Mouse (Mus musculus) liver, embryonic 14.5 days (tissue): Measurements from ENCODE around the gene Ppib.

Source experiments
- CTCF ChIP-seq: IDR thresholded peaks from 2 replicates; pipeline ENCODE4 v1.5.1; 2016; ENCODE audit warnings: antibody characterized with exemption, low read depth, control low read depth
- EP300 ChIP-seq: IDR thresholded peaks from 2 replicates; pipeline ENCODE4 v1.6.1; 2016; ENCODE audit warnings: antibody characterized with exemption, low read depth

DNA sequence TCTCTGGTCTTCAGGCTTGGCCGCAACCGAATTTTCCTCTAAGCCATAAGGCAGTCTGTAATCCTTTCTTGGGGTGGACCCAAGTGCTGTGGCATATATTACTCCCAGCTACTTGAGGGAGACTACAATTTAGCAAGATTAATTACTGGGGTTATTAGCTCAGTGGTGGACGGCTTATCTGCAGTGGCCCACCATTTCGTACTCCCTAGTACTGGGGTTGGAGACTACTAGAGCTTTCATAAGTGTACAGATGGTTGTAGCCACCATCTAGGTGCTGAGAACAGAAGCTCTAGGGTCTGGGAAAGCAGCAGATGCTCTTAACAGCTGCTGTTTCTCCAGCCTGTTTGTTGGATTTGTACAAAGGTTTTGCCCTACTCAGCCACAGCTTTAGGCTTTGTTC lies 964 bp downstream of the Ppib start:
- TF ChIP-seq CTCF (no peak), EP300 (no peak)
